Mouse (Mus musculus) heart, adult 18-20 months (tissue): ENCODE measurements around the gene Slco1c1. TPM values are rescaled to one million over a fixed set of nuclear protein-coding genes. Genes with fewer than 3 reads are reported as not detected.

Source experiments
- DNase-seq, 2 experiments: peaks; one replicate each; pipeline ENCODE4 v3.0.0; 2021 to 2022; ENCODE audit warnings: mixed read lengths in 1 of 2
- long read RNA-seq, 2 experiments: library from polyadenylated mRNA; stranded (forward); transcript quantifications; one replicate each; pipeline ENCODE4 v2.0.0; 2021
- total RNA-seq, 2 experiments: library from RNA; stranded (reverse); gene quantifications; 2 replicates each; pipeline ENCODE4 v1.2.3; 2021

The Slco1c1 gene
- under 1 TPM; 0.41 to 0.50 TPM for total RNA-seq
- long read RNA-seq, experiment 1 = 0 reads
- long read RNA-seq, experiment 2, partial matches to known transcripts = 1 of 1 reads
- long read RNA-seq, experiment 2, other reads (novel, unspliced or antisense) = 0 of 1 reads

DNA sequence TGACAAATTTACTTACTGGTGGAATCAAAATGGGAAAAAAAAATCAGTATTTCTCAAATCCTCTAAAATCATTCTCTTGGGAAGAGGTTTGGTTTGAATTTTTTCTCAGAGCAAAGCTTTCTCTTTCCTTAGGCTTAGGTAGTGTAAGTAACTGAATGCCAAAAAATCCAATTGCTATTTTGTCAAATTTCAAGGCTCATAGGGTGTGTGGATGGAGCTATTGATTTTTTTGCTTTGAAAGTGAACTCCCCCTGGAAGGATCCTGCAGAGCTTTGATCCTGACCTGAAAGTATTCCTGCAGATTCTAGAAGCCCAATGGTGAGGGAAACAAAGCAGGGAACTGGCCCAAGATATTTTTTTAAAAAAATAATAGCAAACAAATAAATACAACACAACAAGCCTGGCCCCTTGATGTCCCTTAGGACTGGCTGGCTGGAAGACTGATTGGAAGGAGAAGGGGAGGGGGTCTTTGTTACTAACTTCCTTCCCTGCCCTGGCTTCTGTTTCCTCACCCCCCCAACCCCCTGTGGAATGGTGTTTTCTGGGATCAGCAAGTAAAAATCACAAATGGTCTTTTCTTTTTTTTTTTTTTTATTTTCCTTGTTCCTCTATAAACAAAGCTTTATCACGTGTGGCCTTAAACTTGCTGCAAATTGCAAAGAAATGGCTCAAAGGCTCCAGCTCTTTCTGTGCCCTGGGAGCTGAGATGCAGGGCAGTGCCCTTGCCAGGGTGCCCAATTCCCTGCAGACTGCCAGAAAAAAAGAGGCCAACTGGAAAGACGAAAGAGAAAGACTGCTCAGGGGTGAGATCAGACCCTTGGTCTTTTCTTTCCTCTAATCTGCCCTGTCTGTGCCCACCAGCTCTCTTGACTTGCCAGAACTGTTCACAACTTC lies at the start of gene Slco1c1:
Gene Slco1c1, plus strand, starts transcription at position 622 of the 894 bp plus-strand sequence.
- no peak for DNase-seq

DNA sequence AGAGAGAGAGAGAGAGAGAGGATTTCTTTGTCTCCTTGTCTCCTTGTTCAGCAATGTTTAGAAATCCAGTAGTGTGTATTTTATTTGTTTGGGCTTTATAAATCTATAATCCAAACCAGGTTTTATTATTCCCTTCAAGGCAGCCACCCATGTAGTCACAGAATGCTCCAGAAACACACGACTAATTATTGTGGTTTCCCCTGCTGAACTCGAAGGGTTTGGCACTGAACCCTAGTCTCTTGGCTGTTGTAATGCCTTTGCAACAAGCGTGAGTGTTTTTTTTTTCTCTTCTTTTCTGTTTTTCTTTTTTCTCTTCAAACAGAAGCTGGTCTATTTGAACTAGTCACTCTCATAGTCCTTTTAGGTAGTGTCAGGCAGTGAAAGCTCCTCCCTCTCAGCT lies 49.5 kb upstream of the Slco1c1 start:
- peak in 1 of 2 experiments; percentile 17 for DNase-seq

DNA sequence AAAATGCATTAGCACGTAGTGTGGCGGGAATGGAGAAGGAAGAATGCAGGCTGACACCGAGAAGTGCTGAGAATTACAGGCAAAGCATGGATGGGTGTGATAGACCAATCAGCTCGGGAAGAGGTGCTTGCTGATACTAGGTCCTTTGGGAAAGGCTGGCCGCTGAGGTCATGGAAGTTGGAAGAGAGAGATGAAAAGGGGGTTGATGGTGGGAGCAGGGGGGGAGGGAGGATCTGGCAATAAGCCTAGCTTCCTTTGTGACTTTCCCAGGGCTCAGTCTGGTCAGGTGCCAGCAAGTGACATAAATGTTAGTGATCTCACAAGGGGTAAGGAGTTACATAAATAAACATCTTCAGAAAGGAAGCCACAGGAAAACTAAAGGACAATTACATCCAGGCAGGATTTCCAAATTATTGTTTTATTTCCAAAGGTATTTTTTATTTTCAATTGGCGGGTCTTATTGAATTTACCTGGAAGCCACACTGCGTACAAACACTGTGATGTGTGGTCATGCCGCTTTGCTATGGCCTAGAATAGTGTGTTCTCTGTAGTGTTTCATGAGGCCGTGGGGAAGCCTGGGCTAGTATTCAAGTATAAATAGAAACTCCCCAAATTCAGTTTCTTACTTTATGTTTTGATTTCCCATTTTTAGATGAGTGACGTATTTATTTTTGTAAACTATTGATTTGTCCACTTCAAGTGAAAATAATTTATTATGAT lies 38.7 kb upstream of the Slco1c1 start:
- peak; percentile 40 to 52 for DNase-seq

DNA sequence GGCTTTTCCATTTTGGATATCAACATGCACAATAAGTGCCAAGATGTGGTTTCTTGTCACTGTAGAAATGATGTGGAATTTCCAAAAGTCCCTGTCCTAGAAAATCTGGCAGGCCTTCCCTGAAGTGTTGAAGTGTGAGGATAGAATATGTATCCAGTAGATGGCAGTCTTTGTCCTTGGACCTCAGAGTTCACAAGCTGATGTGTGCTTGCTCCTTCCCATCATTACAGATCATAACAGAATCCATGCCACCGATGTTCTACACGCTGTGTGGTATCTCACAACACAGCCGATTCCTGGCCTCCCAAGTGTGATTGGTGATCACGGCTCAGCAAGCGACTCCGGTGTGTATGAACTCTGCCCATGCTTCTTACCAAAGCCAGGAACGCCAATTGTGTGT lies 36.9 kb upstream of the Slco1c1 start:
- DNase-seq = peak; percentile 26 to 47

DNA sequence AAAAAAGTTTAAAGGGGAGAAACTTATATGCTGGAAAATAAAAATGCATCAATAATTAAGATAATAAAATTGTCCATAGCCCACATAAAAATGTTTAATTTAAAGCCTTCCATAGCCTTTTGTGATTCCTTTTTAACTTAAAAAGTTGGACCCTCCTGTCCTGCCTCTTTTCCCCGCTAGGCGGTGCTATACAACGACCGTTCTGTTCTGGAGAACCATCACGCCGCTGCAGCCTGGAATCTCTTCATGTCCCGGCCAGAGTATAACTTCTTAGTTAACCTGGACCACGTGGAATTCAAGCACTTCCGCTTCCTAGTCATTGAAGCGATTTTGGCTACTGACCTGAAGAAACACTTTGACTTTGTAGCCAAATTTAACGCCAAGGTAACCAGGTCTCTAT lies 35.5 kb upstream of the Slco1c1 start:
- peak; percentile 18 to 75 for DNase-seq

DNA sequence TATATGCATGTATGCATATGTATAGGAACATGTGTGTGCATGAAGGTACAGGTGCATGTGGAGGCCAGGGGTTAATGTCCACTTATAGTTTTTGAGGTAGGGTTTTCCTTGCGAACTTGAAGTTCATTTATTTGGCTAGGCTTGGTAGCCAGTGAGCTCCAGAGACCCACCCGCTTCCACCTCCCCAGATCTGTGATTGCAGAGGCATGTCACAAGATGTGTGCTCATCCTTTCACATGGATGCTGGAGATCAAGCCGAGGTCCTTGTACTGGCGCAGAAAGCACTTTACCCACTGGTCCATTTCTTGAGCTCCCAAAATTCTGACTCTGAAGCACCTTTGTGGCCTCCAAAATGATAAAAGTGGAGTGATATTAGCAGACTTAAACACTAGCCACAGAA lies 29.3 kb upstream of the Slco1c1 start:
- DNase-seq = no peak

DNA sequence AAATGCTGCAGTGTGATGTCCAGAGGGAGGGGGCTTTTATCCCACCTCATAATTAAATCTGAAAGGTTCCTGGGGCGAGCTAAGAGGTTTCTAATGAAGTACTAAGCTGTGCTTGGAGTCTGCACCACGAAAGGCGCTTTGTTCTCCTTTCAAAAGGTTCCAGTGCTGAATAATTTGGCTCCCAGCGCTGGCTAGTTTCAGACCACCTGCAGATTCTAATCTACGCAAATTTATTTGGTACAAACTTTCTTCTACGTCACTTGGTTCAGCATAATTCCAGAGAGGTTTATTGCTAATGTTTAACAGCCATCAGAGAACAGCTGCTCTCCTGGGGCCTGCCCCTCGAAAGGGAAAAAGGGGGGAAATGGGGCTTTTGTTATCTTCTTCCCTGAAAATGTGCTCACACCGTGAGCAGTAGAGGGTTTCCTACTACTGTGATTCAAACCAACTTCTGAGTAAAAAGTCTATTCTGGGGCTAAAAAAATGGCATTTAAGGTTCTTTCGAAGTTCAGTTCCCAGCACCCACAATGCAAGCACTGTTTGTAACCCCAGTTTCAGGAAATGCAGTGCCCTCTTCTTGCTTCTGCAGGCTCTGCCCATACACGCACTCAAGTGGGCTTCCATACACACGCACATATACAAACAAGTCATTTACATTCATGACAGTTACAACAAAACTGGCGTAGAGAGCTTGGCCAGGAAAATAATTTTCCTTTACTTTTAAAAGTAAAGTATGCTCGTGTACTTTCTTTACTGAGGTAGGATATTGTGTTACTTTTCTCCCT lies 28.3 kb upstream of the Slco1c1 start:
- DNase-seq = no peak

DNA sequence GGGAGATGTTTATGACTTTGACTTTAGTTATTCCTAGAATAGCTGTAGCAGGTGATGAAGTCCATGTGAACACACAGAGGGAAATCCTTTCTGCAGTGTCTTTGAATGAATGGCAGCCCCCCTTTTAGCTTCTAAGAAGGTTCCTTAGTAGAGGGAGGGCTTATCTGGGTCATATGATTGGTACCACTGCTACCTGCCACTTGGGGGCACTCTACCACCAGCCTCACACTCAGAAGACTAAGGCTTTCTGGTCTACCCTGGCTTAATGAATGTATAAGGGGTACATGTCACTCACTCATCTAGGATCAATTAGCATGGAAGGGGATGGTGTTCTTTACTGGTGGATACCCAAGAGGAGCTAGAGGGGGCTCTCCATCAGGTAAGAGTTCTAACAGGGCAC lies 24.7 kb upstream of the Slco1c1 start:
- DNase-seq = no peak

DNA sequence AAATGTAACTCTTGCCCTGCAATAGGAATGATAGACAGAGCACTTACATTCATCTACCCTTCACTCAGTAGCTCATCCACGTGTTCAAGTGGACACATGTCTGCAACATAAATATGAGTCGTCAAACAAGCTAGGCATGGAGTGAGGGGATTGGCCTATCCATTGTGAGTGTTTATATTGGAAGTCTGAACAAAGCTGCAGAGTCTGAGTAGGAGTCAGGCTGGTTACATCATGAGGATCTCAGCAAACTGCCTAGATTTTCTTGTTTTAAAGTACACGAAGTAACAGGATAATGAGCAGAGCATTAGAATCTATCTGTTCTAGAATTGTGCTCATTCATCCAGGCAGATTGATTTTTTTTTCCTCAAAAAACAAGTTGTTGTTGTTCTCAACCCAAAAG lies 23.0 kb upstream of the Slco1c1 start:
- DNase-seq = no peak

DNA sequence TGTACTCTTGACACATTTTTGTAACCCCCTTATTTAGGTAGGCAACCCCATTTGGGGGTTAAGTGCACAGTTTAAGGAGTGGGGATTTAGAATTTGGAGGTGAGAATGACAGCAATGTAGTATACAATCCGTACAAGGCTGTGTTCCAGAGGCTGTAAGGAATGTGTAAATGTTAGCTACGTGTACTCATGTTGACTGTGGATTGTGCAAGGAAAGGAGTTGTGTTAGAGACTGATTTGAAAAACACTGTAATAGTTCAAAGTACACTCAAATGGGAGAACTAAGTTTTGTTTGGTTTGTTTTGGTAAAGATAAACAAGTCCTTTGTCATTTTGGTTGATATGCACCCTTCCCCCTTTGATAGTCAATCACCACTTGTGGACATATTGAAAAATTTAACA lies 1.6 kb upstream of the Slco1c1 start:
- no peak for DNase-seq

DNA sequence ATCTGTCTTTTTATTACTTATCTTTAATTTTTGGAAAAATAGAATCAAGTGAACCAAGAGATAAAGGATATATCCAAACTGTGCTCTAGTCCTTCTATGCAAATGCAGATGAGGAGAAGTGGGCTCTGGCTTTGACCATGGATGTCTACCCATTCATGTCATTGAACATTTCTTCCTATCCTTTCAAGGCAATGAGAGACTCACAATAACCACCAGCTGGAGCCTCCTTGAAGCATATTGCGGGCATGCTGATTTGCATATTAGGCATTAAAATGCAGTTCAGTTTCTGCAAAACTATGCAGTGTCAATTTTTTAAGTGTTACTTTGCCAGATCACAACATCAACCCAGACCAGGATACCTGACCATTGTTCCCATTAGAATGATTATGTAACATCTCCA lies 1.6 kb downstream of the Slco1c1 start:
- DNase-seq = no peak

DNA sequence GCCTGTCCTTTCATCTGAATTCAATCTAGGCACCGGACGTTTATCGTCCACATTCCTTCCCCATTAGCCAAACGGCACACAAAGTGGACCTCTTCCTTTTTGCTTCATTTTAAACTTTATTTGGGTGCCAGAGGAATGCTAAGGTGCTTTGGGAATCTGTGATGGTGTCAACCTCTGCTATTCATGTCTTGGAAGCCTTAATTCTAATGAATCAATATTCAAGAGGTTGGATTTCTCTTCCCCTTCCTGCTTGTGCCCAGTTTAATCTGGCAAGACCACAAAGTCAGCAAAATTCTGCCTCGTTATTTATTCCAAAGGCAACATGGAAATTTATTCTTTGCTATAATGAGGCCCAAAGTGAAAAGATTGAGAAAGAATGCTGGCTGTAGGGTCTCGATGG lies 6.7 kb downstream of the Slco1c1 start:
- DNase-seq = no peak

DNA sequence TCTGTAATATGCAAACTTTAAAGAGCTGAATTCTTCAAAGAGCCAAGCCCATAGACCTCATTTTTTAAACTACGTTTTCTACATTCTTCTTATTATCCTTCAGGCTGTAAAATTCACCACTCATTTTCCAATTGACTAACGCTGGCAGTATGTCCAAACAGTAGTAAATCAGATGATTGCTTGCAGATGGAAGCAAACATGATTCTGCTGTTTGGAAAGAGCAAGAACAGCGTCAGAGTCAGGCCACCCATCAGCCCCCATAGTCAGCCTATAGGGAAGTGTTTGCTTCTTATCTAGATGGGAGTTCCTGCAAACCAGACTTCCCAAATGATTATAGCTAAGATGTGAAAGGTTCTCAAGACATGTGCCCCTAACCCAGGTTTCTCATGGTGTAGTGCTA lies 13.1 kb downstream of the Slco1c1 start:
- DNase-seq = no peak

DNA sequence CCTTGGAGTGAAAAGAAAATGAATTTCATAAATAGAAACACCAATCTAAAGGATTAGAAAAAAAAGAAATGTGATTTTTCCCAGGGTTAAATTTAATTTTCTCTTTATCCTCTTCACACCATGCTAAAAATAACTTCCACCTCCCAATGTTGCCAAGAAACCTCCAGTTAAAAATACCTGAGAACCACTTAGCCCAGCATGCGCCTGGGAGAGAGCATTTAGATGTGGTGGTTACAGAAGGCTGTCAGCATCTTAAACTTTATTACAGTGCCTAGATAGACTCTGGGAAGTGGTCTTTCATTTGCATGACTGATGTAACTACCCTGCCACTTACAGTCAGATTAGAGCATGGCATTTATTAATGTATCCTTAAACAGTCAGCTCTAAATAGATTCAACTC lies 17.0 kb downstream of the Slco1c1 start:
- peak in 1 of 2 experiments; percentile 39 for DNase-seq

DNA sequence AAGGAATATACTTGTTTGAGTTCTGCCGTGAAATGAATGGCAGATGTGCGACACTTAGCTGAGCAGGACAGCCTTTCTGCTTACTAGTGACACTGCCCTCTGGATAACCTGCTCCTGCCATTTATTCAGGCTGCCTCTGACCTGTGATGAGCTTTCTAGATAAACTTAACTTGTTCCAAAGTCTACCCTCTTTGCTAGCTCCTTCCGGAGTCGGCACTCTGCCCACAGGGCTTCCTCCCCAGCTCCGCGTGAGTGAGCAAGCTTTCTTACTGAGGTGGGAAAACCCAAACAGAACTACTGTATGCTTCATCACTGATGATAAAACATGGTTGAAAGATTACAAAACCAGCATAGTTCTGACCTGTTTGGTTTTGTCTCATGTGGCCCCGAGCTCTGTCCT lies 19.2 kb downstream of the Slco1c1 start:
- no peak for DNase-seq

DNA sequence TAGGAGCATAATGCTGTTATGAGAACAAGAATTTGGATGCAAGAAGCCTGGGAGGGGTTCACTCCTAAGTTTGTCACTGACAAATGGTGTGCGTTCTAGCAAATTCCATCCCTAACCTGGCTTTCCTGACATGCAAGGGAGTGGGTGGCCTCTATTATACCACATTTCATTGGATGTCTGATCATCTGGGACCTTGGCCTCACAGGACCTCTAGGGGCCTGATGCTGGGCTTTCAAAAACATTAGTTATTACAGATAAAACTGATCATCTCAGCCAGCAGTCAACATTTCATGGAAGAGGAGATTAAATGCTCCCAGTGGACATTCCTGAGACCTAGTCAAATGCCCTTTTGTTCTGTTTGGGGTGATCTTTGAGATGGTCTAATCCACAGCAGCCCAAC lies 34.0 kb downstream of the Slco1c1 start:
- DNase-seq = no peak

DNA sequence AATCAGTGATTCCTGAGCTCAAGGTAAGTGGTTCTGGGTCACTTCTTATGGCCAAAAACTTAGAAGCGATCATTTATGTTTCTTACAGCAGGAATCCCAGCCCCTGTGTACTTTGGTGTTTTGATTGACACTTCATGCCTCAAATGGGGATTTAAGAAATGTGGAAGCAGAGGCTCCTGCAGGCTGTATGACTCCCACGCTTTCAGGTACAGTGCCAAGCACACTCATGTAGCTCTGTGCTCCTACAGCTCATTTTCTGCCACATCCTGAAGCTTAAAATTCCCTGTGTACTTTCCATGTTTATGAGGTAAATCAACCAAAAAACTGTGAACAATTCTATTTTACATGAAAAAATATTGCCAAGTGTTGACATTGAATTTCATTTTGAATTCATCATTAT lies 43.2 kb downstream of the Slco1c1 start:
- DNase-seq = no peak

DNA sequence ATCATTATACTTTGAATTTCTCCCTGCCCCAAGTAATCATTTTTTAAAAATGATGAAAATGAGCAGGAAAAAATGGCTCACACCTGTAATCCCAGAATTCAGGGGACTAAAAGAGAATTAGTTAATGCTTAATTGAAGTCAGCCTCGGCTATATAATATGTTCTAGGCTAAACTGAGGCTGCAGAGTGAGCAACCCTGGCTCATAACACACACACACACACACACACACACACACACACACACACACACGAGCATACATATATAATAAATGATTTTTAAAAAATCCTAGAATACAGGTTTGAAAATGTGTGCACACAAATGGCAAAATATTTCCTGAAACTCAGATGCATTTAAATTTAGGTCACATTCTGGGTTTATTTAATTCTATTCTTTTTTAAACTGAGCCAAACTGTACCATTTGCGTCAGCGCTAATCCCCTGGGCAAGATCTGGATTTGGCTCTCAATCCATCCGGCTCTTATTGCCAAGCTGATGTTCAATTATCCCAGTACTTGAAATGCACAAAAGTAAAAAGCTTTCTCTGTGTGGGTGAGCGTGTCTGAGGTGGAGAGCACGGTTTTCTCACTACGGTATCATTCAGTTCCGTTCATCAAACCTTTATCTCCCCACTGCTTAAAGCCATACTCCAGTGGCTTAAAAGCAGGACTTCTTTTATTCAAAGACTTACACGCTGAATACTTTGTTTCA lies 43.8 kb downstream of the Slco1c1 start:
- DNase-seq = peak; percentile 22 to 42

DNA sequence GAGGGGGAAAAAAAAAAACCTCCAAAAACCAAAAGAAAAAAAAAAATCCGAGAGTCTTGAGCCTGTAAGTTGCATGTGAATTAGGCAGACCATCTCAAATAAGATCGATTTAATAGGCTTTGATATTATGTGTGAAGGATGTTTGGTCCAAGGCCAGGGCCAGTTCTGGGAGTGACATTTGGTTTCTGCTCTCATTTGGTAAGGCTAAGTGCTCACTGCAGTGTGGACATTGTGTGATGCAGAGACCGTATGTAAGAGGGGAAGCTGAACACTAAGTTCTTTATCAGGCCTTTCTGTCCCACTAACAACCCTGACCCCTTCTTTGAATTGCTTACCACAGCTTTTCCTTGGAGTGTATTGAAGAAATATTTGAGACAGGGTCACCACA lies 44.4 kb downstream of the Slco1c1 start:
- DNase-seq = no peak

DNA sequence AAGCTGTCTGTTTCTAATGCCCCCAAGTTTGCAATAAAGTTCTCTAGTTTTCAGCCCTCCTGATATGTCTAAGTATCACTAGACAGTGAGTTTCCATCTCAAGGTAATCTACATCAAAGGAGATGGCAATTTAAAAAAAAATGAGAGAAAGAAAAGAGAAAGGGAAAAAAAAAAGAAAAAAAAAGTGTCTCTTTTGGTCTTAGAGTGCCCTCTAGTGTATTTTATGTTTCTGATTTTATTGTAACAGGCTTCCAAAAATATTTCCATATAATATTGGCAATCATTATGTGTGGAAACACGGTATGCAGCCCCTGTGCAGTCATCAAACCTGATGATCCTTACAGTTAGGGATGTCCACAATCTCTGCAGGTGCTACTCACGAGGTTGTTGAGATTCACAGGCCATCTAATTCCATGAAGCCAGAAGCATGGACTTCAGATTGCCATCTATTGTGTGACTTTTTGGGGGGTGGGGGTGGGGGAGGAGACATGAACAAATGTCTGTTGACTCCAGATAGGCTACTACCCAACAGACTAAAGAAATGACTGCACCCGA lies 52.6 kb downstream of the Slco1c1 start:
- peak in 1 of 2 experiments; percentile 11 for DNase-seq

DNA sequence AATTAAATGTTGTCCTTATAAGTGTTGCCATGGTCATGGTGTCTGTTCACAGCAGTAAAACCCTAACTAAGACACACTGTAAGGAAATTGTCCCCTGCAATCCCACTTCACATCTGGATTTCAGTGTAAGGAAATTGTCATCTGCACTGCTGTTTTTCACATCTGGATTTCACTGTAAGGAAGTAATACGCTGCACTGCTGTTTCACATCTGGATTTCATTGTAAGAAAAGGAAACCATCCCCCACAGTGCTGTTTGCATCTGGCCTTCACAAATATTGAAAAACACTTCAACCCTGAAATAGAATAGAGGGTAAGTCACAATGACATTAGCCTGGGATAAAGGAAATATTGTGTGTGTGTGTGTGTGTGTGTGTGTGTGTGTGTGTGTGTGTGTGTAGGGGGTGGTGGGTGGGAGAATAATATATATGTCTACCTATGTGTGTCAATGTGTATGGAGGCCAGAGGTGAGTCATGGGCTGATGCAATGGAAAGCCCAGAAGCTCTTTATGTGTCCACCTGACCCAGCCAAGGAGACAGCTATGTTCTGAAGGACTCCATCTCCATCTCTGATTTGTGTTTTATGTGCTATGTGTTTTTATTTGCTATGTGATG lies 60.7 kb downstream of the Slco1c1 start:
- no peak for DNase-seq
